Mouse (Mus musculus) kidney, adult 2 months (tissue): ENCODE measurements around the gene Cdkl5. TPM values are rescaled to one million over a fixed set of nuclear protein-coding genes. Genes with fewer than 3 reads are reported as not detected.

ENCODE experiments used
- DNase-seq: peaks from one replicate; pipeline ENCODE4 v3.0.0; 2021
- H3K27ac ChIP-seq: fragments of 200-500 bp; 2 replicates; pipeline ENCODE4 v1.5.1; 2012; ENCODE audit warnings: low read depth, low read length, control low read depth, inconsistent platforms; ENCODE audit not compliant: insufficient read depth
- H3K27me3 ChIP-seq: fragments of 200-500 bp; replicated peaks from 2 replicates; pipeline ENCODE4 v1.6.1; 2012; ENCODE audit warnings: mild to moderate bottlenecking, moderate library complexity, low read length, inconsistent platforms; ENCODE audit not compliant: control insufficient read depth, insufficient read depth
- H3K36me3 ChIP-seq: fragments of 200-500 bp; 2 replicates; pipeline ENCODE4 v1.6.1; 2012; ENCODE audit warnings: mild to moderate bottlenecking, moderate library complexity, low read length, inconsistent platforms; ENCODE audit not compliant: control insufficient read depth, insufficient read depth
- H3K4me1 ChIP-seq: fragments of 200-500 bp; 2 replicates; pipeline ENCODE4 v1.6.1; 2011; ENCODE audit warnings: low read length; ENCODE audit not compliant: control insufficient read depth, insufficient read depth
- H3K4me3 ChIP-seq: fragments of 200-500 bp; 2 replicates; pipeline ENCODE4 v1.5.1; 2011; ENCODE audit warnings: mild to moderate bottlenecking, low read depth, low read length, control low read depth; ENCODE audit not compliant: insufficient read depth
- CTCF ChIP-seq: fragments of 200-500 bp; conservative IDR thresholded peaks from 2 replicates; pipeline ENCODE4 v1.5.1; 2011; ENCODE audit warnings: low read depth, mild to moderate bottlenecking, control low read depth, low read length, moderate library complexity, mixed read lengths; ENCODE audit not compliant: insufficient read depth, insufficient read length
- POLR2A ChIP-seq: fragments of 200-500 bp; IDR thresholded peaks from one replicate; pipeline ENCODE4 v1.6.1; 2011; ENCODE audit warnings: low read depth, low read length, control low read depth
- WGBS: fragments of 180-500 bp; shearing (Covaris S2); methylation state at CpG from one replicate; pipeline ENCODE4 v1.1.7; 2018; 5-methylcytosine and 5-hydroxymethylcytosine counted together
- polyA plus RNA-seq: library from polyadenylated mRNA; depleted of rRNA; stranded (reverse); fragments of >200 nt; gene quantifications from 2 replicates; pipeline ENCODE4 v1.2.3, GENCODE M21; 2012

The Cdkl5 gene
- polyA plus RNA-seq, 1 experiment, result 1.6 TPM

- no peak for TF ChIP-seq POLR2A
- no peak for TF ChIP-seq CTCF
- Histone ChIP-seq H3K36me3 (no peaks in the 10 kb centered on the region), H3K4me3 (no peak overlapping the region), H3K4me1 (no peaks in the 10 kb centered on the region), H3K27me3 (no peaks in the 10 kb centered on the region), H3K27ac (no peak overlapping the region)
- 66% methylated on average over 5 of the region's 5 CpGs for WGBS
- no peak for DNase-seq
Observed at GRCm38 (mm10) chrX:160958593-160959131, 35.8 kb downstream of the Cdkl5 start.

GRCm38 (mm10) chrX:160949583-160949982 lies 44.9 kb downstream of the Cdkl5 start:
- Histone ChIP-seq H3K36me3 (no peaks in the 10 kb centered on the region), H3K4me3 (no peak overlapping the region), H3K27ac (no peak overlapping the region), H3K4me1 (no peaks in the 10 kb centered on the region; the same call in 1 of the 2 replicates), H3K27me3 (no peaks in the 10 kb centered on the region)
- DNase-seq, result no peak
- TF ChIP-seq POLR2A (no peak), CTCF (no peak)
- 86% methylated on average over 2 of the region's 2 CpGs for WGBS

- H3K27ac ChIP-seq, result no peak overlapping the region
- WGBS, result 37% methylated on average over 4 of the region's 4 CpGs
- no peak for TF ChIP-seq CTCF
- TF ChIP-seq POLR2A, result no peak
- no peaks in the 10 kb centered on the region for H3K36me3 ChIP-seq
- no peaks in the 10 kb centered on the region for H3K27me3 ChIP-seq
- H3K4me1 ChIP-seq, result no peaks in the 10 kb centered on the region; the same call in 1 of the 2 replicates
- DNase-seq, result peak; percentile 4
- no peak overlapping the region for H3K4me3 ChIP-seq
Observed at GRCm38 (mm10) chrX:160944722-160945121, 49.8 kb downstream of the Cdkl5 start.

GRCm38 (mm10) chrX:160935541-160935940 lies 59.0 kb downstream of the Cdkl5 start:
- Histone ChIP-seq H3K27me3 (no peaks in the 10 kb centered on the region), H3K36me3 (no peaks in the 10 kb centered on the region), H3K4me1 (no peaks in the 10 kb centered on the region), H3K4me3 (no peak overlapping the region), H3K27ac (no peak overlapping the region)
- peak; percentile 22 for DNase-seq
- 35% methylated on average over 1 of the region's 1 CpGs for WGBS
- TF ChIP-seq CTCF, result peak; percentile 49
- TF ChIP-seq POLR2A, result no peak

- no peak for TF ChIP-seq POLR2A
- 0 out of 2 replicates have a peak, but pooled peaks have one; percentile 3 for TF ChIP-seq CTCF
- Histone ChIP-seq H3K4me3 (no peak overlapping the region), H3K27me3 (no peaks in the 10 kb centered on the region), H3K4me1 (no peaks in the 10 kb centered on the region), H3K27ac (no peak overlapping the region), H3K36me3 (no peaks in the 10 kb centered on the region)
- no peak for DNase-seq
Observed at GRCm38 (mm10) chrX:160930656-160931055, 63.8 kb downstream of the Cdkl5 start.

- TF ChIP-seq POLR2A (no peak), CTCF (no peak)
- H3K4me1 ChIP-seq, result no peaks in the 10 kb centered on the region
- H3K27ac ChIP-seq, result no peak overlapping the region
- no peak for DNase-seq
- no peaks in the 10 kb centered on the region for H3K36me3 ChIP-seq
- WGBS, result 97% methylated on average over 1 of the region's 1 CpGs
- no peaks in the 10 kb centered on the region for H3K27me3 ChIP-seq
- H3K4me3 ChIP-seq, result no peak overlapping the region
Observed at GRCm38 (mm10) chrX:160928870-160929269, 65.6 kb downstream of the Cdkl5 start.

- H3K4me1 ChIP-seq, result no peaks in the 10 kb centered on the region
- DNase-seq, result no peak
- WGBS, result 96% methylated on average over 3 of the region's 3 CpGs
- TF ChIP-seq POLR2A (no peak), CTCF (no peak)
- H3K27ac ChIP-seq, result no peak overlapping the region
- no peaks in the 10 kb centered on the region for H3K27me3 ChIP-seq
- H3K36me3 ChIP-seq, result no peaks in the 10 kb centered on the region
- no peak overlapping the region for H3K4me3 ChIP-seq
Observed at GRCm38 (mm10) chrX:160919022-160919637, 75.4 kb downstream of the Cdkl5 start.
